Mouse (Mus musculus) cerebellum, adult 2 months (tissue): Measurements from ENCODE around the gene Crx. TPM values are rescaled to one million over a fixed set of nuclear protein-coding genes. Genes with fewer than 3 reads are reported as not detected.

ENCODE experiments used
- DNase-seq, 2 experiments: peaks; one replicate each; pipeline ENCODE4 v3.0.0; 2021
- H3K27ac ChIP-seq: fragments of 200-500 bp; 2 replicates; pipeline ENCODE4 v1.5.1; 2012; ENCODE audit warnings: low read length, control low read depth, inconsistent platforms; ENCODE audit not compliant: insufficient read depth
- H3K27me3 ChIP-seq: fragments of 200-500 bp; 2 replicates; pipeline ENCODE4 v1.6.1; 2012; ENCODE audit warnings: inconsistent platforms, mild to moderate bottlenecking, low read length, moderate library complexity; ENCODE audit not compliant: control insufficient read depth, insufficient read depth
- H3K4me1 ChIP-seq: fragments of 200-500 bp; 2 replicates; pipeline ENCODE4 v1.6.1; 2011; ENCODE audit warnings: low read length; ENCODE audit not compliant: control insufficient read depth, insufficient read depth
- H3K4me3 ChIP-seq: fragments of 200-500 bp; replicated peaks from 2 replicates; pipeline ENCODE3; 2011; ENCODE audit warnings: mild to moderate bottlenecking, low read depth, low read length, control low read depth; ENCODE audit not compliant: insufficient read depth
- CTCF ChIP-seq: fragments of 200-500 bp; IDR thresholded peaks from 2 replicates; pipeline ENCODE4 v1.5.1; 2011; ENCODE audit warnings: low read depth, mild to moderate bottlenecking, control low read depth, low read length, moderate library complexity, borderline replicate concordance; ENCODE audit not compliant: insufficient read depth
- POLR2A ChIP-seq: fragments of 200-500 bp; IDR thresholded peaks from 2 replicates; pipeline ENCODE4 v1.6.1; 2011; ENCODE audit warnings: low read length, control low read depth, borderline replicate concordance; ENCODE audit not compliant: insufficient read depth
- WGBS: fragments of 180-500 bp; shearing (Covaris S2); methylation state at CpG from one replicate; pipeline ENCODE4 v1.1.7; 2018; 5-methylcytosine and 5-hydroxymethylcytosine counted together
- polyA plus RNA-seq: library from polyadenylated mRNA; depleted of rRNA; stranded (reverse); fragments of >200 nt; gene quantifications from 2 replicates; pipeline ENCODE4 v1.2.3, GENCODE M21; 2012; rRNA removed

Crx gene
- polyA plus RNA-seq, 1 experiment: not detected

- WGBS: 59% methylated on average over 1 of the region's 1 CpGs
- Histone ChIP-seq H3K4me3 (no peak overlapping the region), H3K27ac (no peak overlapping the region), H3K27me3 (no peaks in the 10 kb centered on the region), H3K4me1 (no peaks in the 10 kb centered on the region)
- DNase-seq: no peak
- TF ChIP-seq POLR2A (no peak), CTCF (no peak)
These were observed 14.5 kb upstream of the Crx start for GRCm38 (mm10) chr7:15894251-15894650.

- TF ChIP-seq CTCF (no peak), POLR2A (no peak)
- no peak for DNase-seq
- Histone ChIP-seq H3K27ac (no peak overlapping the region), H3K4me1 (no peaks in the 10 kb centered on the region), H3K27me3 (no peaks in the 10 kb centered on the region), H3K4me3 (no peak overlapping the region)
- 88% methylated on average over 2 of the region's 2 CpGs for WGBS
These were observed 4.4 kb upstream of the Crx start for GRCm38 (mm10) chr7:15884127-15884526.

GRCm38 (mm10) chr7:15882317-15882716, 2.5 kb upstream of the Crx start, which contains the start of gene Crxos:
TSS of gene Crxos (plus strand) at chr7:15882617.
- WGBS: 87% methylated on average over 2 of the region's 2 CpGs
- Histone ChIP-seq H3K27me3 (no peaks in the 10 kb centered on the region), H3K4me1 (no peaks in the 10 kb centered on the region), H3K4me3 (no peak within 1 kb of the TSS), H3K27ac (no peak within 1 kb of the TSS)
- DNase-seq: no peak
- TF ChIP-seq CTCF (no peak), POLR2A (no peak)

- Histone ChIP-seq H3K4me1 (no peaks in the 10 kb centered on the region), H3K27ac (no peak overlapping the region), H3K27me3 (no peaks in the 10 kb centered on the region), H3K4me3 (no peak overlapping the region)
- TF ChIP-seq CTCF: no peak
- TF ChIP-seq POLR2A: no peak
- 57% methylated on average over 3 of the region's 3 CpGs for WGBS
- DNase-seq: no peak
These were observed 2.1 kb upstream of the Crx start for GRCm38 (mm10) chr7:15881831-15882230.

GRCm38 (mm10) chr7:15881388-15881787, 1.6 kb upstream of the Crx start:
- H3K27me3 ChIP-seq: no peaks in the 10 kb centered on the region
- DNase-seq: no peak
- TF ChIP-seq POLR2A: no peak
- no peak for TF ChIP-seq CTCF
- no peak overlapping the region for H3K4me3 ChIP-seq
- no peak overlapping the region for H3K27ac ChIP-seq
- no peaks in the 10 kb centered on the region for H3K4me1 ChIP-seq
- 7% methylated on average over 7 of the region's 7 CpGs for WGBS

GRCm38 (mm10) chr7:15864104-15864503, 15.7 kb downstream of the Crx start:
- no peak for DNase-seq
- Histone ChIP-seq H3K4me1 (no peaks in the 10 kb centered on the region), H3K27me3 (no peaks in the 10 kb centered on the region), H3K27ac (no peak overlapping the region), H3K4me3 (no peak overlapping the region)
- 73% methylated on average over 4 of the region's 4 CpGs for WGBS
- TF ChIP-seq CTCF (no peak), POLR2A (no peak)

- H3K4me3 ChIP-seq: no peak overlapping the region
- no peaks in the 10 kb centered on the region for H3K27me3 ChIP-seq
- no peak overlapping the region for H3K27ac ChIP-seq
- DNase-seq: no peak
- TF ChIP-seq POLR2A: no peak
- no peak for TF ChIP-seq CTCF
- H3K4me1 ChIP-seq: no peaks in the 10 kb centered on the region
- WGBS: 45% methylated on average over 2 of the region's 2 CpGs
These were observed 20.1 kb downstream of the Crx start for GRCm38 (mm10) chr7:15859657-15860056.

- no peak within 1 kb of the TSS for H3K27ac ChIP-seq
- H3K4me3 ChIP-seq: no peak within 1 kb of the TSS
- no peaks in the 10 kb centered on the region for H3K4me1 ChIP-seq
- WGBS: 90% methylated on average over 3 of the region's 3 CpGs
- no peak for DNase-seq
- no peaks in the 10 kb centered on the region for H3K27me3 ChIP-seq
- TF ChIP-seq CTCF: no peak
- no peak for TF ChIP-seq POLR2A
These were observed 40.2 kb downstream of the Crx start, which contains the start of gene Obox6 for GRCm38 (mm10) chr7:15839578-15839977. TSS of gene Obox6 (minus strand) at chr7:15839678.

Other genes with a start within 250 kb of the Crx start
- not detected in 2 replicates for gene Obox3, start 240.1 kb downstream of the Crx start, polyA plus RNA-seq
- gene Obox5, start 129.8 kb downstream of the Crx start, polyA plus RNA-seq: not detected in 2 replicates
- not detected in 2 replicates for gene Obox6, start 40.3 kb downstream of the Crx start, polyA plus RNA-seq
- 0.11 TPM in 1 of 2 replicates, not detected in the other for gene Crxos, start 2.6 kb upstream of the Crx start, polyA plus RNA-seq
- 870 and 931 TPM in 2 replicates for gene Selenow, start 42.4 kb upstream of the Crx start, polyA plus RNA-seq
- gene Nop53, start 66.1 kb upstream of the Crx start, polyA plus RNA-seq: 104 and 108 TPM in 2 replicates
- 7.4 and 7.5 TPM in 2 replicates for gene Ehd2, start 87.6 kb upstream of the Crx start, polyA plus RNA-seq
- 12.3 and 12.4 TPM in 2 replicates for gene Bicra, start 168.0 kb upstream of the Crx start, polyA plus RNA-seq
- gene Zfp541, start 181.8 kb upstream of the Crx start, polyA plus RNA-seq: 0.16 and 0.28 TPM in 2 replicates
- 447 and 471 TPM in 2 replicates for gene Napa, start 218.5 kb upstream of the Crx start, polyA plus RNA-seq
- gene Kptn, start 239.9 kb upstream of the Crx start, polyA plus RNA-seq: 56.4 and 60.5 TPM in 2 replicates
- gene Slc8a2, start 249.9 kb upstream of the Crx start, polyA plus RNA-seq: 84.6 and 116 TPM in 2 replicates